Mouse (Mus musculus): Measurements from ENCODE around the gene Olfr435. TPM values are rescaled to one million over a fixed set of nuclear protein-coding genes. Genes with fewer than 3 reads are reported as not detected.
"Not testable (repeated sequence)": the region's sequence is repeated elsewhere in the genome, so short reads cannot be mapped to it uniquely, and the experiment has no call there.

Gene Olfr435
- polyA plus RNA-seq, 1 experiment from 2014 or later = not detected

DNA sequence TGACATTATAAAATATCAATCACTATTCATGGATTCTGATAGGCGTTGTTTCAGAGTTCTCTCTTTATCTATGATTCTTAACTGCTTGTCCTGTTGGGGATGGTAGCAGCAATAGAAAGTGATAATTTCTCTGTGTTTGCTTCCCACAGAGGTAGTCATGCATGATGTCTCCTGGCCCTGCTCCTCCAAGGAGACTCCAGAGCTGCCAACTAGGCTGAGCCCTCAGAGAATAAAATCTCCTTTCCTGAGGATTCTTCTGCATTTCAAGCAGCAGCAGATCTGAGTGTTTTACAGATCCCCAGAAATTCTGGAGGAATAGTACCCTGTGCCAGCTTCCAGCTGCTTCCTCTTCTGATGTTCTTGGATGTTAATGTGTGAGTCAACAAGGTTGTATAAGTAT, 34.3 kb downstream of the Olfr435 start, which contains the start of gene Olfr47:
TSS of gene Olfr47 (plus strand) at position 275 of the 400 bp plus-strand sequence.
- WGBS (ENCODE audit: insufficient replicate concordance) = 56% methylated on average over 1 of the region's 1 CpGs
- ATAC-seq (ENCODE audit: insufficient read depth); H3K4me3 ChIP-seq (replicated peaks); H3K27ac ChIP-seq (replicated peaks); H3K4me1 ChIP-seq (replicated peaks); H3K4me2 ChIP-seq; H3K9ac ChIP-seq; H3K27me3 ChIP-seq; H3K9me3 ChIP-seq (replicated peaks); H3K36me3 ChIP-seq (replicated peaks): not testable (repeated sequence)

DNA sequence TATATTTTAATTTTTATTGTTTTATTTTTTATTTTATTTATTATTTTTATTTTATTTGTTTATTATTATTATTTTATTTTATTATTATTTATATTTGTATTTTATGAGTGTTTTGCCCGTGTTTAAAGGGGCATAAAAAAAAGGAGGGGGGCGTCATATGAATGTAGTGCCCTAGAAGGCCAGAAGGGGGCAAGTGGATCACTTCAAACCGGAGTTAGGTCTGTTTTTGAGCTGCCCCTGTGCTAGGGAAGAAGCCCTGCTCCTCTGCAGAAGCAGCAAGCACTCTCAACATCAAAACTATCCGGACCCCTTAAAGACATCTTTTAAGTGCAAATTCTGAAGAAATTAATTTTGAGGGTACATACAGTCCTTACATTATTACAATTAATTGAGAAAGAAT, 45.1 kb downstream of the Olfr435 start:
- ATAC-seq (ENCODE audit: insufficient read depth) = no peak
- H3K4me1 ChIP-seq (replicated peaks) = no peaks in the 10 kb centered on the region
- no peak overlapping the region for H3K4me3 ChIP-seq (replicated peaks)
- H3K27me3 ChIP-seq = no peaks in the 10 kb centered on the region
- no peaks in the 10 kb centered on the region for H3K9me3 ChIP-seq (replicated peaks)
- no peak overlapping the region for H3K9ac ChIP-seq
- 5% methylated on average over 4 of the region's 4 CpGs for WGBS (ENCODE audit: insufficient replicate concordance)
- H3K27ac ChIP-seq (replicated peaks) = no peak overlapping the region
- H3K36me3 ChIP-seq (replicated peaks) = no peaks in the 10 kb centered on the region
- H3K4me2 ChIP-seq = no peak overlapping the region

DNA sequence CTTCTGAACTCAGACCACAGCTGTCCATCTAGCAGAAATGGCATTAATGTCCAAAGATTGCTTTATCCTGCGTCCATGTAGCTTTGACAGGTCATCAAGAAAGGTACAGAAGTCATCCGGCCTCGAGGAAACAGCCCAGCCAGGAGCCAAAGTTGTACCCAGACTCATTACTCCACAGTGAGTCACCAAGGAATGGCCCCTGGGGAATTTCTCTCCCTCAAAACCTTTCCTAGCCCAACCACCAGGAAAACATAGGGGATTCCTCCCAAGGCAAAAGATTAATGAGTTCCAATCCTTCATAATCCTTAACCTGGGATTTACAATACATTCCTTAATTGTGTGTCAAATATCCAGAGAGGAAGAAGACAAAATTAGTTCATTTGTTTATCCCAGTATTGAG, 50.5 kb downstream of the Olfr435 start:
- Histone ChIP-seq H3K9ac (no peak overlapping the region), H3K4me2 (no peak overlapping the region), H3K27ac (replicated peaks) (no peak overlapping the region), H3K9me3 (replicated peaks) (no peaks in the 10 kb centered on the region), H3K4me3 (replicated peaks) (no peak overlapping the region), H3K36me3 (replicated peaks) (no peaks in the 10 kb centered on the region), H3K4me1 (replicated peaks) (no peaks in the 10 kb centered on the region), H3K27me3 (no peaks in the 10 kb centered on the region)
- WGBS (ENCODE audit: insufficient replicate concordance) = 46% methylated on average over 3 of the region's 3 CpGs
- no peak for ATAC-seq (ENCODE audit: insufficient read depth)

DNA sequence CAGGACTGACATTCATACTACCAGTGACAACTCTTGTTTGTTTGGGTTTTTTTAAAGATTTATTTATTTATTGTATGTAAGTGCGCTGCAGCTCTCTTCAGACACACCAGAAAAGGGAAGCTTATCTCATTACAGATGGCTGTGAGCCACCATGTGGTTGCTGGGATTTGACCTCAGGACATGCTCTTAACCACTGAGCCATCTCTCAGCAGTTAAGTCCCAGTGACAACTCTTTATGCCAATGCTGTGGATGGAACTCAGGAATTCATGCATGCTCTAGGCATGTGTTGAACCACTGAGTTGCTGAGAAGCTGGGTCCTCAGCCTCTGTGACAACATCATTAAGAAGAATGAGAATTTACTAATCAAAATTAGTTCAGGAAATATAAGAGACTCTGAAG, 56.0 kb downstream of the Olfr435 start:
- H3K4me1 ChIP-seq (replicated peaks) = no peaks in the 10 kb centered on the region
- H3K4me2 ChIP-seq = no peak overlapping the region
- H3K27ac ChIP-seq (replicated peaks) = no peak overlapping the region
- H3K36me3 ChIP-seq (replicated peaks) = no peaks in the 10 kb centered on the region
- H3K9ac ChIP-seq = no peak overlapping the region
- no peaks in the 10 kb centered on the region for H3K27me3 ChIP-seq
- no peak overlapping the region for H3K4me3 ChIP-seq (replicated peaks)
- no peaks in the 10 kb centered on the region for H3K9me3 ChIP-seq (replicated peaks)
- 13% methylated on average over 1 of the region's 1 CpGs for WGBS (ENCODE audit: insufficient replicate concordance)
- no peak for ATAC-seq (ENCODE audit: insufficient read depth)

Other genes starting within 250 kb of the Olfr435 start
- gene Olfr444, start 248.1 kb upstream of the Olfr435 start, polyA plus RNA-seq (2015; fragmentation: Nextera tagmentation; extraction: Ambion mirVana) = not detected in 2 replicates
- not detected in 2 replicates for gene Olfr441, start 90.8 kb upstream of the Olfr435 start, polyA plus RNA-seq (2015; fragmentation: Nextera tagmentation; extraction: Ambion mirVana)
- gene Olfr237-ps1, start 50.6 kb upstream of the Olfr435 start, polyA plus RNA-seq (2015; fragmentation: Nextera tagmentation; extraction: Ambion mirVana) = not detected in 2 replicates
- gene Olfr437, start 33.9 kb upstream of the Olfr435 start, polyA plus RNA-seq (2015; fragmentation: Nextera tagmentation; extraction: Ambion mirVana) = not detected in 2 replicates
- gene Olfr13, start 25.0 kb upstream of the Olfr435 start, polyA plus RNA-seq (2015; fragmentation: Nextera tagmentation; extraction: Ambion mirVana) = not detected in 2 replicates
- gene Olfr434, start 15.9 kb downstream of the Olfr435 start, polyA plus RNA-seq (2015; fragmentation: Nextera tagmentation; extraction: Ambion mirVana) = not detected in 2 replicates
- gene Olfr47, start 34.4 kb downstream of the Olfr435 start, polyA plus RNA-seq (2015; fragmentation: Nextera tagmentation; extraction: Ambion mirVana) = not detected in 2 replicates
- 2.0 and 2.7 TPM in 2 replicates for gene Arhgef5, start 68.4 kb downstream of the Olfr435 start, polyA plus RNA-seq (2015; fragmentation: Nextera tagmentation; extraction: Ambion mirVana)
- gene Nobox, start 112.4 kb downstream of the Olfr435 start, polyA plus RNA-seq (2015; fragmentation: Nextera tagmentation; extraction: Ambion mirVana) = not detected in 2 replicates